Mouse (Mus musculus) forebrain, postnatal 0 days (tissue): ENCODE results near the gene Zfp78. TPM values are rescaled to one million over a fixed set of nuclear protein-coding genes. Genes with fewer than 3 reads are reported as not detected.

ENCODE experiments used
- ATAC-seq: fragments of 200-750 bp; cut with Nextera tagmentation; 2 replicates; pipeline ENCODE4 v1.8.0; 2017; ENCODE audit warnings: mild to moderate bottlenecking, moderate library complexity
- DNase-seq: peaks from one replicate; pipeline ENCODE4 v3.0.0-alpha.2; 2015
- H3K27ac ChIP-seq: fragments of 300-500 bp; sonication (generic); 2 replicates; pipeline ENCODE4 v1.5.1; 2014; ENCODE audit warnings: low read depth, mild to moderate bottlenecking, antibody characterized with exemption, low read length, moderate library complexity, mixed read lengths
- H3K27me3 ChIP-seq: fragments of 300-500 bp; sonication (generic); 2 replicates; pipeline ENCODE4 v1.6.1; 2014; ENCODE audit warnings: mild to moderate bottlenecking, low read length, mixed read lengths; ENCODE audit not compliant: insufficient read depth
- H3K36me3 ChIP-seq: fragments of 300-500 bp; sonication (generic); 2 replicates; pipeline ENCODE4 v1.6.1; 2014; ENCODE audit warnings: mild to moderate bottlenecking, moderate library complexity; ENCODE audit not compliant: insufficient read depth
- H3K4me1 ChIP-seq: fragments of 300-500 bp; sonication (generic); 2 replicates; pipeline ENCODE4 v1.6.1; 2014; ENCODE audit warnings: antibody characterized with exemption; ENCODE audit not compliant: insufficient read depth
- H3K4me2 ChIP-seq: fragments of 300-500 bp; sonication (generic); 2 replicates; pipeline ENCODE4 v1.6.1; 2014; ENCODE audit warnings: low read depth, mild to moderate bottlenecking, moderate library complexity
- H3K4me3 ChIP-seq: fragments of 300-500 bp; sonication (generic); 2 replicates; pipeline ENCODE4 v1.5.1; 2014; ENCODE audit warnings: low read depth, low read length, mixed read lengths
- H3K9ac ChIP-seq: fragments of 300-500 bp; sonication (generic); 2 replicates; pipeline ENCODE4 v1.6.1; 2014; ENCODE audit warnings: mild to moderate bottlenecking
- H3K9me3 ChIP-seq: fragments of 300-500 bp; sonication (generic); 2 replicates; pipeline ENCODE4 v1.6.1; 2016; ENCODE audit warnings: low read length
- CTCF ChIP-seq: sonication (generic); IDR thresholded peaks from 2 replicates; pipeline ENCODE4 v1.5.1; 2016; ENCODE audit warnings: antibody characterized with exemption, control low read depth, low read depth
- whole genome bisulfite sequencing: fragments of 180-500 bp; shearing (Covaris S2); extraction: QIAGEN DNeasy Blood & Tissue Kit; methylation state at CpG from one replicate; pipeline ENCODE4 v1.1.7; 2014; 5-methylcytosine and 5-hydroxymethylcytosine counted together
- polyA plus RNA-seq: library from polyadenylated mRNA; unstranded; fragments of >200 nt; fragmentation: Nextera tagmentation; extraction: Ambion mirVana; gene quantifications from 2 replicates; pipeline ENCODE4 v1.2.1, GENCODE M21; 2015
- total RNA-seq: library from RNA; depleted of rRNA; stranded (reverse); fragments of >200 nt; gene quantifications from 2 replicates; pipeline ENCODE4 v1.2.3, GENCODE M21; 2014

Gene Zfp78
- total and polyA plus RNA-seq, 2 experiments from 2014 or later: 3.3 to 4.5 TPM

DNA sequence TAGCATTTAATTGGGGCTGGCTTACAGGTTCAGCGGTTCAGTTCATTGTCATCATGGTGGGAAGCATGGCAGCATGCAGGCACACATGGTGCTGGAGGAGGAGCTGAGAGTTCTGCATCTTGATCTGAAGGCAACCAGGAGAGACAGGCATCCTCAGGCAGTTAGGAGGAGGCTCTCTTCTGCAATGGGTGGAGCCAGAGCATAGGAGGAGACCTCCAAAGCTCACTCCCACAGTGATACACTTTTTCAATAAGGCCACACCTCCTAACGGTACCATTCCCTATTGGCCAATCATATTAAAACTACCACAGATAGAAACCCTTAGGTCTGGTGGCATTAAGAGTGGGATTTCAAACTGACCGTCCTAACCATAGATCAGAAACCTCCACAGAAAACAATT is 6.4 kb downstream of the Zfp78 start:
- no peak overlapping the region for H3K4me3 ChIP-seq
- no peak overlapping the region for H3K27ac ChIP-seq
- peaks cover 7% of the 10 kb centered on the region; the same call in 1 of the 2 replicates for H3K36me3 ChIP-seq
- WGBS: 79% methylated on average over 3 of the region's 3 CpGs
- no peak overlapping the region for H3K9ac ChIP-seq
- ATAC-seq: no peak
- TF ChIP-seq CTCF: no peak
- H3K4me1 ChIP-seq: no peaks in the 10 kb centered on the region
- H3K4me2 ChIP-seq: no peak overlapping the region
- no peaks in the 10 kb centered on the region for H3K27me3 ChIP-seq
- no peak for DNase-seq
- no peaks in the 10 kb centered on the region for H3K9me3 ChIP-seq

DNA sequence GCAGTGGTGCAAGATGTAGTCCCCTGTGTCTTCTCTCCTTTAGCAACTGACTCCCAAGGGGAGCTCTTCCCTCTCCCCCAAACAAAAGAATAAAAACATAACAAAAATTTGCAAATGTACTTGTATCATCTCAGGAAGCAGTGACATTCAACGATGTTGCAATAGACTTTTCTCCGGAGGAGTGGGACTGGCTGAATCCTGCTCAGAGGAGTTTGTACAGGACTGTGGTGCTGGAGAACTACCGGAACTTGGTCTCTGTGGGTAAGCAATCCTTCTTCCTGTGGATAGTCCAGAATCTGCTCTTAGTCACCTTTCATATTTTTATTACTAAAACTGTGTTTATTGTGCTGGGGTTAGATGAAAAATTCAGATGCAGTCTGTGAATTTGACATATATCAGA is 9.9 kb downstream of the Zfp78 start:
- ATAC-seq (no peak), DNase-seq (no peak)
- WGBS: 92% methylated on average over 3 of the region's 3 CpGs
- no peak overlapping the region for H3K27ac ChIP-seq
- H3K36me3 ChIP-seq: peaks cover 7% of the 10 kb centered on the region; the same call in 1 of the 2 replicates
- H3K4me1 ChIP-seq: no peaks in the 10 kb centered on the region
- no peaks in the 10 kb centered on the region for H3K9me3 ChIP-seq
- no peak for TF ChIP-seq CTCF
- H3K9ac ChIP-seq: no peak overlapping the region
- H3K4me3 ChIP-seq: no peak overlapping the region
- H3K4me2 ChIP-seq: no peak overlapping the region
- H3K27me3 ChIP-seq: no peaks in the 10 kb centered on the region

GRCm38 (mm10) chr7:6378441-6378840 is 15.4 kb downstream of the Zfp78 start:
- H3K4me1 ChIP-seq: peaks cover 1% of the 10 kb centered on the region; the same call in 1 of the 2 replicates
- ATAC-seq: no peak
- no peak overlapping the region for H3K4me2 ChIP-seq
- 88% methylated on average over 8 of the region's 8 CpGs for WGBS
- H3K9ac ChIP-seq: no peak overlapping the region
- H3K27me3 ChIP-seq: no peaks in the 10 kb centered on the region
- no peak for TF ChIP-seq CTCF
- H3K36me3 ChIP-seq: peaks cover 10% of the 10 kb centered on the region
- no peak for DNase-seq
- no peak overlapping the region for H3K27ac ChIP-seq
- no peak overlapping the region for H3K4me3 ChIP-seq
- H3K9me3 ChIP-seq: no peaks in the 10 kb centered on the region

DNA sequence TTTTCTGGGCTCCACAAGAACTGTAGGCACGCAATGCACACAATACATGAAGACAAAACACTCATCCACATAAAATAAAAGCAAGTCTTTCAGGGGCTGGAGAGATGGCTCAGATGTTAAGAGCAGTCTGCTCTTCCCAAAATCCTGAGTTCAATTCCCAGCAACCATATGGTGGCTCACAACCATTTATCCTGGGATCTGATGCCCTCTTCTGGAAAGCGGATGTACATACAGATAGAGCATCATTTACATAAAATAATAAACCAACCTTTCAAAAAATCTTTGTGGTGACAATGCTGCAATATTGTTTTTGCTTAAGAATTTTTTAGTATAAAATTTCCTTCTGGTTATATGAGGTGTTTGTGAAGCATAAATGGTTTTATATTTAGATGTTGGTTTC is 18.4 kb downstream of the Zfp78 start:
- Histone ChIP-seq H3K36me3 (peaks cover 14% of the 10 kb centered on the region), H3K4me2 (no peak overlapping the region), H3K9me3 (no peaks in the 10 kb centered on the region), H3K9ac (no peak overlapping the region), H3K27me3 (no peaks in the 10 kb centered on the region), H3K4me1 (peaks cover 13% of the 10 kb centered on the region), H3K4me3 (no peak overlapping the region), H3K27ac (no peak overlapping the region)
- no peak for DNase-seq
- WGBS: 88% methylated on average over 2 of the region's 2 CpGs
- TF ChIP-seq CTCF: no peak
- ATAC-seq: no peak

- peaks cover 14% of the 10 kb centered on the region for H3K36me3 ChIP-seq
- peak within 1 kb of the TSS; percentile 88 for H3K4me2 ChIP-seq
- ATAC-seq: peak; percentile 97
- TF ChIP-seq CTCF: peak; percentile 57
- H3K27me3 ChIP-seq: no peaks in the 10 kb centered on the region
- peak; percentile 94 for DNase-seq
- no peaks in the 10 kb centered on the region for H3K9me3 ChIP-seq
- peak within 1 kb of the TSS; percentile 73 for H3K4me3 ChIP-seq
- under 1% methylated on average over 28 of the region's 28 CpGs for WGBS
- H3K4me1 ChIP-seq: peaks cover 13% of the 10 kb centered on the region
- peak within 1 kb of the TSS; percentile 87 for H3K9ac ChIP-seq
- peak within 1 kb of the TSS; percentile 45; the same call in 1 of the 2 replicates for H3K27ac ChIP-seq
These were observed 20.0 kb downstream of the Zfp78 start, which contains the start of gene Zfp28 for GRCm38 (mm10) chr7:6383044-6383455. TSS of gene Zfp28 (plus strand) at chr7:6383295.

- DNase-seq (no peak), ATAC-seq (no peak)
- peak overlapping the region; percentile 73 for H3K4me3 ChIP-seq
- peak overlapping the region; percentile 88 for H3K4me2 ChIP-seq
- peaks cover 13% of the 10 kb centered on the region for H3K4me1 ChIP-seq
- 77% methylated on average over 8 of the region's 8 CpGs for WGBS
- no peaks in the 10 kb centered on the region for H3K9me3 ChIP-seq
- H3K36me3 ChIP-seq: peaks cover 13% of the 10 kb centered on the region
- peak overlapping the region; percentile 87; the same call in 1 of the 2 replicates for H3K9ac ChIP-seq
- no peak overlapping the region for H3K27ac ChIP-seq
- H3K27me3 ChIP-seq: no peaks in the 10 kb centered on the region
- no peak for TF ChIP-seq CTCF
These were observed 20.9 kb downstream of the Zfp78 start for GRCm38 (mm10) chr7:6384011-6384410.

DNA sequence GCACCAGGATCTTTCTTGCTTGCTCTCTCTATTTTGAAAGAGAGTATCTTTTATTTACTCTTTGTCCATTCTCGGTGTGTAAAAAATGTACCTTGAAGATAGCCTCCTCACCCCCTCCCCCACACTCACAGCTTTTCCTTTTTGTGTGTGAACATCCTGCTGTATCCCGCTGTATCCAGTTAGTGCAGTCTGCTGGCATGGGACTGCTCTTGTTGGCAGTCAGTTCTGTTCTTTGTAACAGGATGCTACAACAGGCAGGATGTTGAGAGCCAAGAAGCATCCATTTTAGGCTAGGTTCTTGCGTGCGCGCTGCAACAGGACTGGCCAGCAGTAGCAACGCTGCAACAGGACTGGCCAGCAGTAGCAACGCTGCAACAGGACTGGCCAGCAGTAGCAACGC is 23.9 kb downstream of the Zfp78 start:
- TF ChIP-seq CTCF: no peak
- DNase-seq: peak; percentile 14

GRCm38 (mm10) chr7:6388971-6389370 is 25.9 kb downstream of the Zfp78 start:
- Histone ChIP-seq H3K27me3 (no peaks in the 10 kb centered on the region), H3K27ac (no peak overlapping the region), H3K4me2 (no peak overlapping the region), H3K4me1 (peaks cover 7% of the 10 kb centered on the region), H3K9ac (no peak overlapping the region), H3K36me3 (peaks cover 49% of the 10 kb centered on the region), H3K4me3 (no peak overlapping the region), H3K9me3 (no peaks in the 10 kb centered on the region)
- 85% methylated on average over 5 of the region's 5 CpGs for WGBS
- DNase-seq (no peak), ATAC-seq (no peak)
- no peak for TF ChIP-seq CTCF

More for the DNA sequence above, 23.9 kb downstream of the Zfp78 start:
- no peak overlapping the region for H3K27ac ChIP-seq
- H3K9me3 ChIP-seq: no peaks in the 10 kb centered on the region
- peaks cover 36% of the 10 kb centered on the region for H3K36me3 ChIP-seq
- H3K27me3 ChIP-seq: no peaks in the 10 kb centered on the region
- ATAC-seq: no peak
- H3K4me2 ChIP-seq: no peak overlapping the region
- H3K4me3 ChIP-seq: no peak overlapping the region
- 84% methylated on average over 8 of the region's 8 CpGs for WGBS
- H3K4me1 ChIP-seq: peaks cover 13% of the 10 kb centered on the region
- H3K9ac ChIP-seq: no peak overlapping the region
